Mouse (Mus musculus) small intestine, adult 2 months (tissue): ENCODE results near the gene Marveld1. TPM values are rescaled to one million over a fixed set of nuclear protein-coding genes. Genes with fewer than 3 reads are reported as not detected.
A peak's percentile ranks its signal among the peaks of the same experiment; 100 is the strongest.

Source experiments
- H3K27ac ChIP-seq: fragments of 200-500 bp; 2 replicates; pipeline ENCODE4 v1.5.1; 2012; ENCODE audit warnings: low read depth, low read length, control low read depth, inconsistent platforms; ENCODE audit not compliant: insufficient read depth
- H3K27me3 ChIP-seq: fragments of 200-500 bp; 2 replicates; pipeline ENCODE4 v1.6.1; 2012; ENCODE audit warnings: mild to moderate bottlenecking, moderate library complexity, low read length, inconsistent platforms; ENCODE audit not compliant: control insufficient read depth, insufficient read depth
- H3K36me3 ChIP-seq: fragments of 200-500 bp; 2 replicates; pipeline ENCODE4 v1.6.1; 2012; ENCODE audit warnings: mild to moderate bottlenecking, low read length, control low read depth, inconsistent platforms; ENCODE audit not compliant: control insufficient read depth, insufficient read depth
- H3K4me1 ChIP-seq: fragments of 200-500 bp; 2 replicates; pipeline ENCODE4 v1.6.1; 2012; ENCODE audit warnings: low read length, inconsistent platforms, mixed read lengths; ENCODE audit not compliant: control insufficient read depth, insufficient read depth, insufficient read length
- H3K4me3 ChIP-seq: fragments of 200-500 bp; 2 replicates; pipeline ENCODE4 v1.5.1; 2012; ENCODE audit warnings: low read depth, mild to moderate bottlenecking, control low read depth, inconsistent platforms, low read length, moderate library complexity
- CTCF ChIP-seq: fragments of 200-500 bp; IDR thresholded peaks from 2 replicates; pipeline ENCODE4 v1.5.1; 2012; ENCODE audit warnings: low read depth, mild to moderate bottlenecking, control low read depth, inconsistent platforms, low read length, moderate library complexity, mixed read lengths; ENCODE audit not compliant: insufficient replicate concordance, insufficient read length; ENCODE audit errors: extremely low read depth
- POLR2A ChIP-seq: fragments of 200-500 bp; IDR thresholded peaks from 2 replicates; pipeline ENCODE4 v1.6.1; 2012; ENCODE audit warnings: low read depth, mild to moderate bottlenecking, control low read depth, inconsistent platforms, low read length, moderate library complexity
- WGBS: fragments of 180-500 bp; shearing (Covaris S2); methylation state at CpG from one replicate; pipeline ENCODE4 v1.1.7; 2018; 5-methylcytosine and 5-hydroxymethylcytosine counted together
- polyA plus RNA-seq: library from polyadenylated mRNA; depleted of rRNA; stranded (reverse); fragments of >200 nt; gene quantifications from 2 replicates; pipeline ENCODE4 v1.2.3, GENCODE M21; 2012

Marveld1 gene
- polyA plus RNA-seq, 1 experiment, result 38.0 TPM

DNA sequence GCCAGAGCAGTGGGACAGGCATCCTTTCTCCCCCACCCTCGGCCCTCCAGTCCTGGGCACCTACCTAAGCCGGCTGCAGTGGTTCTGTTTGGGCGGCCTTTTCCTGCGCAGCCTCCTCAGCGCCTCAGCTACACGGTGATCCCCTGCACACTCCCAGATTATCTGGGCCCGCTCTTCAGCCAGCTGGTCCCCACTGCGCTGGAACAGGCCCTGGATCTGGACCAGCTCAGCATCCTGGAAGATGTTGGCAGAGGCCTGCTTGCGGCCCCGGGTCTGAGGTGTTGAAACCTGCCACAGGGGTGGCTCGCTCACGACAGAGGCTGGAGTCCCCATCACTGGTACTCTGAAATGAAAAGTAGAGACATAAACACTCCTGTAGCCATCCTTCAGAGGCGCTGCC is 22.5 kb upstream of the Marveld1 start:
- no peak overlapping the region for H3K27ac ChIP-seq
- WGBS, result 89% methylated on average over 13 of the region's 13 CpGs
- H3K4me1 ChIP-seq, result no peaks in the 10 kb centered on the region; the same call in 1 of the 2 replicates
- H3K4me3 ChIP-seq, result no peak overlapping the region
- TF ChIP-seq CTCF, result no peak
- TF ChIP-seq POLR2A, result no peak
- peaks cover 32% of the 10 kb centered on the region for H3K36me3 ChIP-seq
- no peaks in the 10 kb centered on the region for H3K27me3 ChIP-seq

DNA sequence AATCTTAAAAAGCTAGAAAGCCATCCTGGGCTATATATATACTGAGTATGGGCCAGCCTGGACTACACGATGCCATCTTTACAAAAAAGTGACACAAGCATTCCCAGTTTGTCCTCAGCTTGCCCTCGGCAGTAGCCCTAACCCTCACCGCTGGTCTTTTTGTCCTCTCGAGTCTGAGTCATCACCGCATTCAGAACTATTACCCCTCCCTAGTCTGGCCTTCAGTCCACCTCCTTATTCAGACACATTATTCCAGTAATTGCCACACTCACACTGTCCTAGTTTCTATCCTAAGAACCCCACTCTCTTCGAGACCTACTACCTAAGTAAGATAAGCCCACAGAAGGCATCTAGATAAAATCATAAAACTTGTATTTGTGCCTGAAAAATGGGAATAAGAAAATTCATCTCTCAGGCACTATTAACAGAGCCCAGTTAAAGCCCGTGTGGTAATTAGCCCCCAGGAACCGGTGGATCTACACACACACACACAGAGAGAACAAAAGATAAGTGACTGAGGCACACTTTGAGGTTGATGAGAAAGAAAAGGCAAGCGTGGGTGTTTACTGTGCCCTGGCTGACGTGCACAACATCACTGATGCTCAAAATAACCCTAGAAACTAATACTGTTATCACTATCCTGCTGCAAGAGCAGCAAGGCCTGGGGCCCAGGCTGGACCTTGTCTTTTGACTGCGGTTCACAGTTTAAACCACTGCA is 21.5 kb upstream of the Marveld1 start:
- TF ChIP-seq CTCF (no peak), POLR2A (no peak)
- Histone ChIP-seq H3K27ac (no peak overlapping the region), H3K36me3 (peaks cover 24% of the 10 kb centered on the region), H3K4me1 (no peaks in the 10 kb centered on the region; the same call in 1 of the 2 replicates), H3K4me3 (no peak overlapping the region), H3K27me3 (no peaks in the 10 kb centered on the region)
- 84% methylated on average over 11 of the region's 11 CpGs for WGBS

DNA sequence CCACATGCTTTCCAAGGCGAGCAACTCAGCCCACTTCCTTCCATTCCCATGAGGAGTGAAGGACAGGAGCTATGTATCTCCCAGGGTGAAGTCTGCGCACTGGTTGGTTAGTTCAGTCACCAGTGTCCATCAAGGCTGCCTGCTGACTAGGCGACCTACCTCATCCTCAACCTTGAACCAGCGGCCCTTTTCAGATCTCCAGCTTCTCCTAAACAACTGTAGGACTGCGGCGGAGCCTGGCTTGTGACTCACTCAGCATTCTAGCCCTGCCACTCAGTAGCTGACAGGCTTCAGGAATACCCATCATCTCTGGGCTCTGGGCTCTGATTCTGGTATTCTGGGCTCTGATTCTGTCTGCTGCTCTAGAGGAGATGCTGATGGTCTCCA is 21.0 kb upstream of the Marveld1 start:
- TF ChIP-seq POLR2A (no peak), CTCF (no peak)
- Histone ChIP-seq H3K4me3 (no peak overlapping the region), H3K27me3 (no peaks in the 10 kb centered on the region), H3K36me3 (peaks cover 18% of the 10 kb centered on the region), H3K4me1 (no peaks in the 10 kb centered on the region; the same call in 1 of the 2 replicates), H3K27ac (no peak overlapping the region)
- 92% methylated on average over 6 of the region's 6 CpGs for WGBS

DNA sequence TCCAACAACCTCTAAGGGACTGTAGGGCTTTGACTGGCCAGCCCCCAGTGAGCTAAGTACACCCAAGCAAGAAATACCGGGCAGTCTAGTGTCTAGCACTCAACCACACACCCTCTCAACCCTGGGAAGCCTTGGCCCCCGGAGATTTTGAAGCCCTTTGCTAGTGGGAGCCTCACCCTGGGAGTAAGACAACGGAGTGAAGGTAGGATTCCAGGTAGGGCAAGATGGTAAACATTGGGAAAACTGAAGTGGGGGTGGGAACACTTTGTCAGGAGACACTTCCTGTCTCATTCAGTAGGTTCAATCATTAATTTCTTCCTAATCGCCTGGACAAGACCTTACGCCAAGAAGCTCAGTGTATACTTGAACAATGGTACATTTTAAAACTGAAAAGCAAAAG is 20.2 kb upstream of the Marveld1 start:
- H3K27me3 ChIP-seq, result no peaks in the 10 kb centered on the region
- H3K27ac ChIP-seq, result no peak overlapping the region
- WGBS, result 31% methylated on average over 5 of the region's 5 CpGs
- TF ChIP-seq POLR2A (no peak), CTCF (no peak)
- no peaks in the 10 kb centered on the region; the same call in 1 of the 2 replicates for H3K4me1 ChIP-seq
- H3K4me3 ChIP-seq, result no peak overlapping the region
- peaks cover 13% of the 10 kb centered on the region for H3K36me3 ChIP-seq

DNA sequence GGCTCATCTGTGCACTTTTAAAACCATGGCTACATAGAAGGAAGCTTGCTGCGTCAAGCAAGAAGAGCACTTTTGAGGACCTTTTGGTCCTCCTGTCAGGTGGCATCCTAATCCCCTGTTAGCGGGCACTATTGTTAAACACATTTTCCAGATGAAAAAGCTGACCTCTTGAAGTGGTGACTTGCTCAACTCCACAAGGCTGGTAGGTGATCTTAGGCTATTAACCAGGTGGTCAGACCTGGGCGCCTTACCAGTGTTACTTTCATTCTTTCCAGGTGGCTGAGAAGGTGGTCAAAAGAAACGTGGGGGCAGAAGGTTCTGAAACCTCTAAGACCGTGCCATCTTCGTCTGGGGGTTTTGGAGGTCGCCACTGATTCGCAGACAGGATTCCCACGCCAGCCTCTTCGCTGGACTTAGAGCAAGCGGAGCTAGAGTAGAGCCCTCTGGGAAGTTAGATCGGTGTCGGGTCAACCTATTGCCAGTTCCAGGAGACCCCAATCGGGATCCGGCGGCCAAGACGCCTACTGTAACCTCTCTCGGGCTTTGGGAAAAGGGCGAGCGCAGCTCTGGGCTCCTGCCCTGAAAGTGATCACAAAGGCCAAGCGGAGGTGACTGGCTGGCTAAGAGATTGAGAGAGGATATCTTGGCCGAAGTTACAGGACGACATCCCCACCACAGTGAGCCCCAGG is 19.0 kb upstream of the Marveld1 start:
- Histone ChIP-seq H3K27me3 (no peaks in the 10 kb centered on the region), H3K4me1 (no peaks in the 10 kb centered on the region; the same call in 1 of the 2 replicates), H3K4me3 (peak overlapping the region; percentile 68), H3K36me3 (peaks cover 8% of the 10 kb centered on the region), H3K27ac (peak overlapping the region; percentile 33)
- WGBS, result 5% methylated on average over 23 of the region's 23 CpGs
- TF ChIP-seq POLR2A (no peak), CTCF (no peak)

DNA sequence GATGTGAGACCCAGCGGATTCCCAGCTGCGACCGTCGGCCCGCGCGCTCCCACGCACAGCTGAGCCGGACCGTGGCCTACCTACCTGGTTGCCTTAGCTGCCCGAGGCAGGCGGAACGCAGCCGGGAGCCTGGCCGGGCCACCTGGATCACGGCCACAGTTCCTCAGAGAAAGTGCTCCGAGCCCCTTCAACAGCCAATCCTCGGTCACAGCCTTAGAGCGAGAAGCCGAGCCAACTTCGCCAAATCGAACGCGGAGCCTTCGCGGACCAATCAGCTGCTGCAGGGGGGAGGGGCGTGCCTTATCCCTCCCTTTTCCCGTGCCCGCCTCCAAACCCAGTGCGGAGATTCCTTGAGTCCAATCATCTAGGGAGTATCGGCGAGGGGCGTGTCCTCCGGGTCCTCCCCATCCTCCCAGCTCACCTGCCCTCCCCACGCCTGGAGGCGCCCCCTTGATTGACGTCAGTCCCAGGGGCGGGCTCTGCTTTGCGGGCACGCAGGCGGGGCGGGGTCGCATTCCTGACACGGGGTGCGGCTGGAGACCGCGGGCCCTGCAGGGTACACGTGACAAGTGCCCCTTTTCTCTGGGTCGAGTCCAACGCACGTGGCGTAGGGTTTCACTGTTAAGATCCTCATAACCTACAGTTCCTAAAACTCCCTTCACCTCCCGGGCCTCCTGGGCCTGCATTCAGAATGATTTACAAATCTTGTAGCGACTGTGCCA is 18.3 kb upstream of the Marveld1 start, which contains the start of gene Avpi1:
Gene Avpi1, minus strand, starts transcription at position 273 of the 722 bp plus-strand sequence.
- TF ChIP-seq POLR2A (peak; percentile 79; the same call in 1 of the 2 replicates), CTCF (no peak)
- peak within 1 kb of the TSS; percentile 69 for H3K27ac ChIP-seq
- H3K36me3 ChIP-seq, result peaks cover 3% of the 10 kb centered on the region; the same call in 1 of the 2 replicates
- no peaks in the 10 kb centered on the region for H3K27me3 ChIP-seq
- under 1% methylated on average over 54 of the region's 54 CpGs for WGBS
- H3K4me1 ChIP-seq, result no peaks in the 10 kb centered on the region; the same call in 1 of the 2 replicates
- peak within 1 kb of the TSS; percentile 68 for H3K4me3 ChIP-seq
